Mouse (Mus musculus): ENCODE data around the gene Rab13.

Rab13 gene

GRCm38 (mm10) chr3:90255784-90256353 lies 42.4 kb downstream of the Rab13 start:
- ATAC-seq (ENCODE audit: insufficient number of reproducible peaks, low FRiP score, low TSS enrichment) = no peak

- peak; percentile 14; the same call in 1 of the 2 replicates for ATAC-seq (ENCODE audit: insufficient number of reproducible peaks, low FRiP score, low TSS enrichment)
Measured at GRCm38 (mm10) chr3:90256731-90257530, 43.4 kb downstream of the Rab13 start.

DNA sequence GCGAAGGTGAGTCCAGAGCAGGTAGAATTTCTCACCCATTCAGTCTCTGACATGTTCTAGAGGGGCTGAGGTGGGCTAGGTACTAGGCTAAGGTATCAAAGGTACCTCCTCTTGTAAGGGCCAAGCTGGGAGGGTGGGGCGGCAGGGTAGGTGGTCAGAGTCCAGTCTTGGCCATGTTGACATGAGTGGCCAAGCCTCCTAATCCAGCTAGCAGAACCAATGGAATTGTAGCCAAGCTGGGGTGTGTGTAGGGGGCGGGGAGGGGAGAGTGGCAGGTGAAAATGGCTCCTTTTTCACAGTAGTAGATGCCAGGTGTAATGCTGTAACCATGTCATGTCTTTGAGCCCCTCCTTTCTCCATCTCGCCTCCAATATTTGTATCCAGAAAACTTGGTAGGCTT lies 45.0 kb downstream of the Rab13 start:
- no peak for ATAC-seq (ENCODE audit: insufficient number of reproducible peaks, low FRiP score, low TSS enrichment)

DNA sequence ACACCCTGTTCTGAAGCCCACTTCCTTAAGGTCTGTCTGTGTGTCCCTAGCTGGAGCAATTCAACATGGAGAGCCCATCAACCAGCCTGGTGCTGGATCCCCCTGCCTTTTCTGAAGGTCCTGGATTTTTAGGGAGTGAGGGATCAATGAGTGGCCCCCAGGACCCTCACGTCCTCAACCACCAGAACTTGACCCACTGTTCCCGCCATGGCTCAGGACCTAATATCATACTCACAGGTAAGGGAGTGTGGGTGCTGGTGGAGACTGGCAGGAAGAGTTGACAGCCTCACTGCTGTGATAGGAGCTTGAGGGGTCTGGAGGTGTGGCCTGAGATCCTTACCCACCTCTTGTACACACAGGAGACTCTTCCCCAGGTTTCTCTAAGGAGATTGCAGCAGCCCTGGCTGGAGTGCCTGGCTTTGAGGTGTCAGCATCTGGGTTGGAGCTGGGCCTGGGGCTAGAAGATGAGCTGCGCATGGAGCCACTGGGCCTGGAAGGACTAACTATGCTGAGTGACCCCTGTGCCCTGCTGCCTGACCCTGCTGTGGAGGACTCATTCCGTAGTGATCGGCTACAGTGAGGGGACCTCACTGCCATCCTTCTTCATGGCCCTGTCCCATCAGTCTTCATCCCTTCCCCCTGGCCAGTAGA lies 49.8 kb downstream of the Rab13 start:
- no peak for ATAC-seq (ENCODE audit: insufficient number of reproducible peaks, low FRiP score, low TSS enrichment)

- ATAC-seq (ENCODE audit: insufficient number of reproducible peaks, low FRiP score, low TSS enrichment) = no peak; the same call in 1 of the 2 replicates
Measured at GRCm38 (mm10) chr3:90264687-90265033, 51.2 kb downstream of the Rab13 start.

GRCm38 (mm10) chr3:90265034-90265931 lies 51.8 kb downstream of the Rab13 start, which contains the start of gene Dennd4b:
Dennd4b (plus strand) TSS chr3:90265185.
- ATAC-seq (ENCODE audit: insufficient number of reproducible peaks, low FRiP score, low TSS enrichment) = peak; percentile 60

GRCm38 (mm10) chr3:90265932-90266741 lies 52.6 kb downstream of the Rab13 start:
- peak; percentile 43; the same call in 1 of the 2 replicates for ATAC-seq (ENCODE audit: insufficient number of reproducible peaks, low FRiP score, low TSS enrichment)

DNA sequence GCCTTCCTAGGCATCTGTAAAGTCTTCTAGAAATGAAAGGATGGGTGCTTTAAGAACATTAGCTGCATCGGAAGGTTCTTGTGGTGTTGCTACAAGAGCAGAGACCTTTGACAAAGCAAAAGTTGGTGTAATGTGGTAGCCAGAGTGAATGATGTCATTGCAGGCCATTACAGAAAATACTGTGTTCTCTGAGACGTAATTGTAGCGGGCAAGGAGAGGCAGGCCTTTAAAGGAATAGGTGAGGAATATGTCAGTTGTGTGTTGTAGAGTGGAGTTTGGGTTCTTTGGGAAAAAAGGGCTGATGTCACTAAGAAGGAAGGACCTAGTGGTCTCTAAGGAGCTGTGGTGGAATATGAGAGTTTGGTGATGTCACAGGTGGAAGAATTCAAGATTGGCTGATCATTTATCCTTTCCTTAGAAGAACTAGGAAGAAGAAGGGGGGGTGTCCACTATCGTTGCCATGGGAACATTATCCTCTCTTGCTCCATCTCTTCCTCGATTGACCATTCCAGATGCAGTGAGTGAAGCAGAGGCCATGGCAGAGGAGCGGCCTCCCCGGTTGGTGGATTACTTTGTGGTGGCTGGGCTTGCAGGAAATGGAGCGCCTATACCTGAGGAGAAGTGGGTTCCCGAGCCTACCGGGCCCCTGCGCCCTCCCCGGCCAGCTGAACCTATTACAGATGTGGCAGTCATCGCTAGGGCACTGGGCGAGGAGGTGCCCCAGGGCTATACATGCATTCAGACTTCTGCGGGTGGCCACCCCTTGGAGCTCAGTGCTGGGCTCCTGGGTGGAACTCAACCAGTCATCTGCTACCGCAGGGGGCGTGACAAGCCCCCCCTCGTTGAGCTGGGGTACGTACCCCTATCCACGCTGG lies 53.6 kb downstream of the Rab13 start:
- no peak for ATAC-seq (ENCODE audit: insufficient number of reproducible peaks, low FRiP score, low TSS enrichment)

- ATAC-seq (ENCODE audit: insufficient number of reproducible peaks, low FRiP score, low TSS enrichment) = no peak
Measured at GRCm38 (mm10) chr3:90268190-90268589, 54.7 kb downstream of the Rab13 start.

DNA sequence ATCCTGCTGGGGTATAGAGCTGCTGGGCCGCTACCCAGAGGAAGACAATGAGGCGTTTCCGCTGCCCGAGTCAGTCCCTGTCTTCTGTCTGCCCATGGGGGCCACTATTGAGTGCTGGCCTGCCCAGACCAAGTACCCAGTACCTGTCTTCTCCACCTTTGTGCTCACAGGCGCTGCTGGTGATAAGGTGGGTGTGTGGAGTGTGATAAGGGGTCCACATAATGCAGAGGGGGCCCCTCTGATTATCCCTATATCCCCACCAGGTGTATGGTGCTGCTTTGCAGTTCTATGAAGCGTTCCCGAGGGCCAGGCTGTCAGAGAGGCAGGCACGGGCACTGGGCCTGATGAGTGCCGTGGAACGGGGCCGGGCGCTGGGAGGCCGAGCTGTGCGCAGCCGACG lies 55.5 kb downstream of the Rab13 start:
- ATAC-seq (ENCODE audit: insufficient number of reproducible peaks, low FRiP score, low TSS enrichment) = no peak

- no peak for ATAC-seq (ENCODE audit: insufficient number of reproducible peaks, low FRiP score, low TSS enrichment)
Measured at GRCm38 (mm10) chr3:90270784-90271183, 57.3 kb downstream of the Rab13 start.

GRCm38 (mm10) chr3:90272170-90272569 lies 58.7 kb downstream of the Rab13 start:
- ATAC-seq (ENCODE audit: insufficient number of reproducible peaks, low FRiP score, low TSS enrichment) = no peak

- ATAC-seq (ENCODE audit: insufficient number of reproducible peaks, low FRiP score, low TSS enrichment) = no peak
Measured at GRCm38 (mm10) chr3:90273855-90274254, 60.4 kb downstream of the Rab13 start.

DNA sequence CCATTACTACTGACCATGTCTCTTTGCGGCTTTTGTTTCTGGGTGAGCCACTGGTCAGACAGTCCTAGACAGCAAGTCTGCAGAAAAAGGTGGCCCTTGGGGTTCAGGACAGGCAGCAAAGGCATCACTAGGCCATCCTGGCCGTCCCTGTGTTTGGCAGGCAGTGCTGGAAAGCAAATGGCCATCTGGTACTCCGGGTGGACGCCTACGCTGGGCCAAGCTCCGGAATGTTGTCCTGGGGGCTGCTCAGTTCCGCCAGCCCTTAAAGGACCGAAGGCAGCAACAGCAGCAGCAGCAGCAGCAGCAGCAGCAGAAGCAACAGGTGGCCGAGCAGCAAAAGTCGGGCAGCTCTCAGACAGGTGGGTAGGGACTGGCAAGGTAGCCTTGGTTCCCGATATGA lies 61.8 kb downstream of the Rab13 start:
- ATAC-seq (ENCODE audit: insufficient number of reproducible peaks, low FRiP score, low TSS enrichment) = peak; percentile 37; the same call in 1 of the 2 replicates
